Mouse (Mus musculus): Measurements from ENCODE around the gene Adat3.

Gene Adat3

GRCm38 (mm10) chr10:80654866-80655265 is 52.2 kb downstream of the Adat3 start:
- DNase-seq (ENCODE audit: low spot score): no peak

- DNase-seq (ENCODE audit: low spot score): no peak
Observed at GRCm38 (mm10) chr10:80655406-80656129, 52.9 kb downstream of the Adat3 start.

- DNase-seq (ENCODE audit: low spot score): peak; percentile 97
Observed at GRCm38 (mm10) chr10:80656130-80656862, 53.6 kb downstream of the Adat3 start.

GRCm38 (mm10) chr10:80656863-80657623 is 54.4 kb downstream of the Adat3 start, which contains the start of gene Btbd2:
Gene Btbd2, minus strand, starts transcription at chr10:80657071.
- DNase-seq (ENCODE audit: low spot score): no peak

All from ovary, adult 18-20 months (tissue).